Mouse (Mus musculus): ENCODE results near the gene Zfp882. TPM values are rescaled to one million over a fixed set of nuclear protein-coding genes. Genes with fewer than 3 reads are reported as not detected.
"Not testable (repeated sequence)": the region's sequence is repeated elsewhere in the genome, so short reads cannot be mapped to it uniquely, and the experiment has no call there.

The Zfp882 gene
- total and polyA plus RNA-seq, 3 experiments, result 0.55 to 3.5 (median 3.1) TPM

DNA sequence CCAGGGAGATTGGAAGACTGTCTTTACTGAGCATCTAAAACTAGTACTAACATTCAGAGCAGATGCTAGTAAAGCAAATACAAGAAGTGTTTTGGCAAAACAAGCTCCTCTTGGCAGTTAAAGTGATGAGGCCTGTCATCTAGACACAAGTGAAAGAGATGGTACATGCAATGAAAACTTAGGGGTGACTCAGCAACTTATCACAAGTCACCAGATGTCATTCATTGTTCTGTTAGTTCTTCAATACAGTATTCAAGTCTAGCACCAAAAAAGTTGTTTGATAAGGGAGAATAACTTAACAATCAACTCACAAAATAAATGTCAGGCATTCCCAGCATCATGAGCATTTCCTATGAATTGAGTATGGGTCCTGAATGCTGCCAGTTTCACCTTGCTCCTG is 19.4 kb downstream of the Zfp882 start:
- no peak overlapping the region for H3K9ac ChIP-seq (ENCODE audit: low read depth, low read length)
- H3K4me3 ChIP-seq, result no peak overlapping the region
- DNase-seq, result no peak
- peaks cover 2% of the 10 kb centered on the region for H3K4me1 ChIP-seq (ENCODE audit: control insufficient read depth, insufficient read depth, low read length)
- intact Hi-C loops (cut with DNase I), result no loop called here
- TF ChIP-seq CTCF (IDR thresholded peaks at IDR 0.05) (no peak), POLR2A (IDR thresholded peaks at IDR 0.05; ENCODE audit: insufficient read depth, low read depth, low read length) (no peak), EP300 (IDR thresholded peaks at IDR 0.05; ENCODE audit: insufficient read depth, low read depth, low read length) (no peak)
- H3K27me3 ChIP-seq (ENCODE audit: control insufficient read depth, insufficient read depth, low read length), result no peaks in the 10 kb centered on the region
- H3K36me3 ChIP-seq (ENCODE audit: control insufficient read depth, insufficient read depth, low read length), result peaks cover 14% of the 10 kb centered on the region
- H3K79me2 ChIP-seq (replicated peaks; ENCODE audit: control insufficient read depth, insufficient read depth, low read length), result peaks cover 3% of the 10 kb centered on the region
- H3K27ac ChIP-seq, result no peak overlapping the region

DNA sequence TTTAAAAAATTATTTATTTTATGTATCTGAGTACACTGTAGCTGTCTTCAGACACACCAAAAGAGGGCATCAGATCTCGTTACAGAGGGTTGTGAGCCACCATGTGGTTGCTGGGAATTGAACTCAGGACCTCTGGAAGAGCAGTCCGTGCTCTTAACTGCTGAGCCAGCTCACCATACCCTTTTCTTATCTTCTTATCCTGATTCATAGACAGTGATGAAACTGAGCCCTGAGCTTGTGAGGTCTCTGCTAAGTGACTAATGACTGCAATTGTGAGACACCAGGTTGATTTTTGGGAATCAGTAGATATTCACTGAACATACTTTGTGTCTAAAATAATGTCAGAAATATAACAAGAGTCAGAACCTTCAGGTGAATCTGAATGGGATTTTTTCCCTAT is 29.6 kb downstream of the Zfp882 start:
- 75% methylated on average over 2 of the region's 2 CpGs for WGBS
- intact Hi-C loops (cut with DNase I); H3K4me1 ChIP-seq (ENCODE audit: control insufficient read depth, insufficient read depth, low read length); H3K27me3 ChIP-seq (ENCODE audit: control insufficient read depth, insufficient read depth, low read length); H3K4me3 ChIP-seq; H3K9ac ChIP-seq (ENCODE audit: low read depth, low read length); DNase-seq; H3K36me3 ChIP-seq (ENCODE audit: control insufficient read depth, insufficient read depth, low read length); H3K27ac ChIP-seq; H3K79me2 ChIP-seq (replicated peaks; ENCODE audit: control insufficient read depth, insufficient read depth, low read length): not testable (repeated sequence)

DNA sequence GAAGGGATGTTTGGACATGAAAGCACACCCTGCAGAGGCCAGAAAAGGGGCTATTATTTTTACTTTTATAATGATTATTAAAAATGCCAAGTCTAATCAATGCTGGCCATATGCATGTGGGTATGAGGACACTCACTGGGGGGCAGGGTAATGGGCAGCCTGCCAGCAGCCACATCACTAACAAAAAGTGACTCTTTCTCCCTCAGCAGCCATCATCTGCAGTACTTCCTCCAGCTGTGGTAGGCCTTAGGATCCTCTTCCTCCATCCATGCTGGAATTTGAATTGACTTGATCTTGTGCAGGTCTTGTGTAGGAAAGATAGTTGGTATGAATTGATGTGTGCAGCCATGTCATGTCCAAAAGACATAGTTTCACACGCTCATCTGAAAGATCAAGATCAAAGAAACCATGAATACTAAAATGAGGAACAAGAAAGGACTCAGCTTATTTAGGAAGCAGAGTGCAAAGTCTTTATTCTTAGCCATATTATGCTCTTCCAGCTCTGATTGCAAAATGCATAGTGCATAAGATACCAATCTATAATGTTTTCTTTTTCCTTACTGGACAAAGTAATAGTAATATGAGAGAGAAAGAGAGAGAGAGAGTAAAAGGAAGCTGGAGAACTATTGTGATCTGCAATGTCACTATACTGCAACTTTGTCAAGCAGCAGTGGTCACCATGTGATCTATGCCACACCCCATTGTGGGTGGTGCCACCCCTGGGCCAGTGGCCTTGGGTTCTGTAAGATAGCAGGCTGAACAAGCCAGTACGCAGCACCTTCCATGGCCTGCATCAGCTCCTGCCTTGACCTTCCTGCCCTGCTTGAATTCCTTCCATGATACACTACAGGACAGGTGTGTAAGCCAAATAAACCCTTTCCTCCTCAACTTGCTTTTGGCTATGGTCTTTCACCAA is 32.1 kb downstream of the Zfp882 start:
- H3K79me2 ChIP-seq (replicated peaks; ENCODE audit: control insufficient read depth, insufficient read depth, low read length), result no peaks in the 10 kb centered on the region
- 65% methylated on average over 2 of the region's 2 CpGs for WGBS
- DNase-seq, result no peak
- intact Hi-C loops (cut with DNase I), result no loop called here
- no peak overlapping the region for H3K9ac ChIP-seq (ENCODE audit: low read depth, low read length)
- H3K4me3 ChIP-seq, result no peak overlapping the region
- no peaks in the 10 kb centered on the region for H3K27me3 ChIP-seq (ENCODE audit: control insufficient read depth, insufficient read depth, low read length)
- no peak overlapping the region for H3K27ac ChIP-seq
- TF ChIP-seq POLR2A (IDR thresholded peaks at IDR 0.05; ENCODE audit: insufficient read depth, low read depth, low read length) (no peak), EP300 (IDR thresholded peaks at IDR 0.05; ENCODE audit: insufficient read depth, low read depth, low read length) (no peak), CTCF (IDR thresholded peaks at IDR 0.05) (no peak)
- H3K4me1 ChIP-seq (ENCODE audit: control insufficient read depth, insufficient read depth, low read length), result no peaks in the 10 kb centered on the region
- no peaks in the 10 kb centered on the region for H3K36me3 ChIP-seq (ENCODE audit: control insufficient read depth, insufficient read depth, low read length)

DNA sequence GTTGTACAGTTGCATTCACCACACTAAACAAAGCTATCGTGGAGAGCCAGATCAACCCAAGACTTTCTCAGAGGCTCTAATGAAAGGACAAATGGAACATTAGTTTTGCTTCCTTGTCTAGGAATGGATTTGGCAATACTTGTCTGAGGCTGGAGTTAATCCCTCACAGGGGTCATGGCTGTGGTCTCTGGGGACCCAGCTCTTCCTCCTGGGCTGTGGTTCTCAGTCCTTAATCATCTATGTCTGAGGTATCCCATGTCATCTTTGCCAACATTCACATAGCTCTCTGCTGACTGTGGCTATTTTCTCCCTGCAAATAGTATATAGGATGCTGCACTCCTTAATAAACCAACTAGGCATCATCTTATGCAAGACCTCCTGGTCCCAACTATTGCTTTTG is 33.4 kb downstream of the Zfp882 start:
- no peaks in the 10 kb centered on the region for H3K27me3 ChIP-seq (ENCODE audit: control insufficient read depth, insufficient read depth, low read length)
- no peaks in the 10 kb centered on the region for H3K4me1 ChIP-seq (ENCODE audit: control insufficient read depth, insufficient read depth, low read length)
- H3K9ac ChIP-seq (ENCODE audit: low read depth, low read length), result no peak overlapping the region
- no peak overlapping the region for H3K27ac ChIP-seq
- H3K36me3 ChIP-seq (ENCODE audit: control insufficient read depth, insufficient read depth, low read length), result no peaks in the 10 kb centered on the region
- intact Hi-C loops (cut with DNase I), result no loop called here
- WGBS, result 79% methylated on average over 1 of the region's 1 CpGs
- DNase-seq, result no peak
- H3K4me3 ChIP-seq, result no peak overlapping the region
- TF ChIP-seq POLR2A (IDR thresholded peaks at IDR 0.05; ENCODE audit: insufficient read depth, low read depth, low read length) (no peak), CTCF (IDR thresholded peaks at IDR 0.05) (no peak), EP300 (IDR thresholded peaks at IDR 0.05; ENCODE audit: insufficient read depth, low read depth, low read length) (no peak)
- H3K79me2 ChIP-seq (replicated peaks; ENCODE audit: control insufficient read depth, insufficient read depth, low read length), result no peaks in the 10 kb centered on the region

DNA sequence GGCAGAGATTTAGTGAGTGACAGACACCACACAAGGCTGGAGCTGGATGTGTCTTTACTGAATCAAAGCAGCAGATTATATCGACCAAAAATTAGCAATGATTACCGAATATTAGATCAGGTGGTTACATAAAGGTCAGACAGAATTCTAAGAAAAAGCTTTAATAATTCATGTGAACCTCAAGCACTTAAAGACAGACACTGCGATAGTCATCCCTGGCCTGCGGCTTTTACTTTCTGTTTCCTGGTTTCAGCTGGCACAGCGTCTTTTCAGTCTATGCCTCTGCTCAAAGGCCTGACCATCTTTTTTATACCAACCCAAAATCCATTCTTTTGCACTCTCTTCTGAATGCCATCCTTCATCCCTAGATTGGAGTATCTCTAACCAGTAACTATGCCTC is 40.2 kb downstream of the Zfp882 start:
- H3K4me3 ChIP-seq, result no peak overlapping the region
- no peak for TF ChIP-seq POLR2A (IDR thresholded peaks at IDR 0.05; ENCODE audit: insufficient read depth, low read depth, low read length)
- TF ChIP-seq EP300 (IDR thresholded peaks at IDR 0.05; ENCODE audit: insufficient read depth, low read depth, low read length), result no peak
- no peak for TF ChIP-seq CTCF (IDR thresholded peaks at IDR 0.05)
- DNase-seq, result no peak
- H3K27ac ChIP-seq, result no peak overlapping the region
- H3K9ac ChIP-seq (ENCODE audit: low read depth, low read length), result no peak overlapping the region
- H3K79me2 ChIP-seq (replicated peaks; ENCODE audit: control insufficient read depth, insufficient read depth, low read length), result no peaks in the 10 kb centered on the region
- intact Hi-C loops (cut with DNase I), result no loop called here
- peaks cover 2% of the 10 kb centered on the region; the same call in 1 of the 2 replicates for H3K36me3 ChIP-seq (ENCODE audit: control insufficient read depth, insufficient read depth, low read length)
- 0 out of 2 replicates have a peak, but pooled peaks cover 1% of the 10 kb centered on the region for H3K4me1 ChIP-seq (ENCODE audit: control insufficient read depth, insufficient read depth, low read length)
- no peaks in the 10 kb centered on the region for H3K27me3 ChIP-seq (ENCODE audit: control insufficient read depth, insufficient read depth, low read length)
- 87% methylated on average over 5 of the region's 5 CpGs for WGBS

DNA sequence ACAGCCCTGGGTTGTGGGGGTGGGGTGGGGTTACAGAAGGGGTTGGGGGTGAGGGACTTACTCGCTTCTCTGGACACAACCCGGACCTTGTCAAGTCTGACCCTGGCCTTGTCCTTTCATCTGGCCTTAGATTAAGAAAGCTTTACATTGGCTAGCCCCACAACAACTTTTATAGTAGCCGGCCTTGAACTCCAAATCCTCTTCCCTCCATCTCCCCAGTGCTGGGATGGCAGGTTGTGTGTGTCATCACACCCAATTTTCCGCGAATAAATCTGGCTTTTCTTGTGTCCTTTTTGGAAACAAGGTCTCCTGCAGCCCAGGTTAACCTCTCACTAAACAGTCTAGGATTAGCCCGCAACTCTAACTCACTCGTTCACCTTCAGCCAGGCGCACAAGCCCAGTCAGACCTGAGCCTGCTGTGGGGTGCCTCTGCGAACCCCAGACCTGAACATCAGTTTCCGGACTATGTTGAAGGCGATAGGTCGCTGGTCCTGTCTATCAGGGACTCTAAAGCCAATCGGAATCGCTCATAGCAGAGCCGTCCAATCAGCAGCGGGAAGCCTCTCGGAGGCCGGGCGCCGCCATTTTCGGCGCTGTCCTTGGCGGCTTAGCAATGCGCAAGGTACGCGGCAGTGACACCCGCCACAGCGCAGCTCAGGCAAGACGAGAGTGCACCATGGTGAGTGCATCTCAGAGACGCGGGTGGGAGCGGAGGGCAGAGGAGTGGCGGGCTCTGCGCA is 42.2 kb downstream of the Zfp882 start, which contains the start of gene Zfp961:
Zfp961 (plus strand) TSS at position 557 of the 740 bp plus-strand sequence.
- no peak for TF ChIP-seq CTCF (IDR thresholded peaks at IDR 0.05)
- 0 out of 2 replicates have a peak, but pooled peaks have one; percentile 61 for TF ChIP-seq EP300 (IDR thresholded peaks at IDR 0.05; ENCODE audit: insufficient read depth, low read depth, low read length)
- peak; percentile 87 for TF ChIP-seq POLR2A (IDR thresholded peaks at IDR 0.05; ENCODE audit: insufficient read depth, low read depth, low read length)
- intact Hi-C loops (cut with DNase I), result loop anchor here (1.0 to 5.0 kb wide), 3 partner anchors 28 to 63 kb away; partner anchors contain the start of genes Zfp617 and Zfp882

More for the DNA sequence above, 42.2 kb downstream of the Zfp882 start, which contains the start of gene Zfp961:
- Histone ChIP-seq H3K36me3 (ENCODE audit: control insufficient read depth, insufficient read depth, low read length) (peaks cover 2% of the 10 kb centered on the region; the same call in 1 of the 2 replicates), H3K9ac (ENCODE audit: low read depth, low read length) (peak within 1 kb of the TSS; percentile 95), H3K79me2 (replicated peaks; ENCODE audit: control insufficient read depth, insufficient read depth, low read length) (no peaks in the 10 kb centered on the region), H3K27ac (peak within 1 kb of the TSS; percentile 84), H3K27me3 (ENCODE audit: control insufficient read depth, insufficient read depth, low read length) (no peaks in the 10 kb centered on the region), H3K4me1 (ENCODE audit: control insufficient read depth, insufficient read depth, low read length) (0 out of 2 replicates have a peak, but pooled peaks cover 1% of the 10 kb centered on the region), H3K4me3 (peak within 1 kb of the TSS; percentile 91)
- DNase-seq, result peak; percentile 98
- WGBS, result 4% methylated on average over 34 of the region's 34 CpGs
